Mouse (Mus musculus): ENCODE measurements at regions not wholly inside any gene's neighbourhood (a gene's known extent, or its start where the extent isn't known, plus 50 kb on each side); places are given as distances from the start of the nearest gene placed in this dataset.
A peak's percentile ranks its signal among the peaks of the same experiment; 100 is the strongest.

GRCm38 (mm10) chr13:106510435-106510834 lies 426.3 kb downstream of the Ipo11 start:
- no peak overlapping the region for H3K9ac ChIP-seq (ENCODE audit: low read length)
- no peaks in the 10 kb centered on the region for H3K27me3 ChIP-seq (ENCODE audit: control insufficient read depth, insufficient read depth, low read length)
- no peaks in the 10 kb centered on the region for H3K36me3 ChIP-seq (ENCODE audit: control insufficient read depth, insufficient read depth, low read length)
- H3K27ac ChIP-seq (ENCODE audit: low read depth, low read length): no peak overlapping the region
- no peak overlapping the region for H3K4me2 ChIP-seq (ENCODE audit: low read depth, low read length, severe bottlenecking)
- DNase-seq (ENCODE audit: low spot score) (no peak), ATAC-seq (replicated peaks; ENCODE audit: low FRiP score) (no peak)
- WGBS: 71% methylated on average over 6 of the region's 6 CpGs
- H3K4me3 ChIP-seq (ENCODE audit: low read depth, low read length): no peak overlapping the region
- no peaks in the 10 kb centered on the region for H3K4me1 ChIP-seq (replicated peaks; ENCODE audit: control insufficient read depth, insufficient read depth, low read length)
- no peaks in the 10 kb centered on the region for H3K9me3 ChIP-seq (ENCODE audit: control insufficient read depth, low read length)

- Histone ChIP-seq H3K4me2 (ENCODE audit: low read depth, low read length, severe bottlenecking) (no peak overlapping the region), H3K36me3 (ENCODE audit: control insufficient read depth, insufficient read depth, low read length) (no peaks in the 10 kb centered on the region), H3K4me1 (replicated peaks; ENCODE audit: control insufficient read depth, insufficient read depth, low read length) (no peaks in the 10 kb centered on the region), H3K27ac (ENCODE audit: low read depth, low read length) (no peak overlapping the region), H3K4me3 (ENCODE audit: low read depth, low read length) (no peak overlapping the region), H3K27me3 (ENCODE audit: control insufficient read depth, insufficient read depth, low read length) (no peaks in the 10 kb centered on the region), H3K9me3 (ENCODE audit: control insufficient read depth, low read length) (no peaks in the 10 kb centered on the region), H3K9ac (ENCODE audit: low read length) (no peak overlapping the region)
- no peak for DNase-seq (ENCODE audit: low spot score)
- 88% methylated on average over 6 of the region's 6 CpGs for WGBS
- no peak for ATAC-seq (replicated peaks; ENCODE audit: low FRiP score)
Observed at GRCm38 (mm10) chr13:106501273-106501672, 435.5 kb downstream of the Ipo11 start.

GRCm38 (mm10) chr13:106471264-106471663 lies 465.5 kb downstream of the Ipo11 start:
- no peak overlapping the region for H3K27ac ChIP-seq (ENCODE audit: low read depth, low read length)
- no peaks in the 10 kb centered on the region for H3K4me1 ChIP-seq (replicated peaks; ENCODE audit: control insufficient read depth, insufficient read depth, low read length)
- no peak for DNase-seq (ENCODE audit: low spot score)
- 81% methylated on average over 4 of the region's 4 CpGs for WGBS
- H3K4me3 ChIP-seq (ENCODE audit: low read depth, low read length): no peak overlapping the region
- H3K9me3 ChIP-seq (ENCODE audit: control insufficient read depth, low read length): no peaks in the 10 kb centered on the region
- no peak overlapping the region for H3K9ac ChIP-seq (ENCODE audit: low read length)
- H3K27me3 ChIP-seq (ENCODE audit: control insufficient read depth, insufficient read depth, low read length): no peaks in the 10 kb centered on the region
- no peak for ATAC-seq (replicated peaks; ENCODE audit: low FRiP score)
- H3K36me3 ChIP-seq (ENCODE audit: control insufficient read depth, insufficient read depth, low read length): no peaks in the 10 kb centered on the region
- no peak overlapping the region for H3K4me2 ChIP-seq (ENCODE audit: low read depth, low read length, severe bottlenecking)

DNA sequence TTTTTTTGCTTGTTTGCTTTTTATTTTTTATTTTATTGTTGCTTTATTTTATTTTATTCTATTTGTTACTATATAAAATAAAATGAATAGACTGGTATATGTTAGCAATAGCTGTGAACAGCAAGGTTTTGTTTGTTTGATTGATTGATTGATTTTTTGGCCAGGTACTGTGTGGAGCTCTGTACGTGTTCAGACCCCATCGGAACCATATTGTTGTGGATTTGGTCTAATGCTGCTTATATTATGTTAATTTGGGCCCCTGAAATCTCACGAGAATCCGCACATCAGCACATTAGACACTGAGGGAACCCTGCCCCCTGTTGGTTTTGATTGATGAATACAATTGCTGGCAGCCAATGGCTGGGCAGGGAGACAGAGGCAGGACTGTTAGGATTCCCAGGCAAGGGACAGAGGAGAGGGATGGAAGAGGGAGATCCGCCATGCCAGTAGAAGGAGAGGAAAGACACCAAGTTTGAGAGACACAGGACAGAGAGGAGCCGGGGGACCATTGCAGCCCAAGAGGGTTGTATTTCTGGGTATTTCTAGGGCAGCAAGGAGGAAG lies 482.3 kb downstream of the Ipo11 start:
- WGBS: 77% methylated on average over 6 of the region's 6 CpGs

GRCm38 (mm10) chr13:106432165-106432564 lies 504.6 kb downstream of the Ipo11 start:
- Histone ChIP-seq H3K27me3 (ENCODE audit: control insufficient read depth, insufficient read depth, low read length) (no peaks in the 10 kb centered on the region), H3K4me1 (replicated peaks; ENCODE audit: control insufficient read depth, insufficient read depth, low read length) (no peaks in the 10 kb centered on the region), H3K9me3 (ENCODE audit: control insufficient read depth, low read length) (no peaks in the 10 kb centered on the region), H3K36me3 (ENCODE audit: control insufficient read depth, insufficient read depth, low read length) (no peaks in the 10 kb centered on the region), H3K4me2 (ENCODE audit: low read depth, low read length, severe bottlenecking) (no peak overlapping the region), H3K27ac (ENCODE audit: low read depth, low read length) (no peak overlapping the region), H3K9ac (ENCODE audit: low read length) (no peak overlapping the region), H3K4me3 (ENCODE audit: low read depth, low read length) (no peak overlapping the region)
- 63% methylated on average over 3 of the region's 3 CpGs for WGBS
- no peak for ATAC-seq (replicated peaks; ENCODE audit: low FRiP score)
- no peak for DNase-seq (ENCODE audit: low spot score)

More for the DNA sequence above, 482.3 kb downstream of the Ipo11 start:
- Histone ChIP-seq H3K9ac (ENCODE audit: low read length) (no peak overlapping the region), H3K27ac (ENCODE audit: low read depth, low read length) (no peak overlapping the region), H3K4me2 (ENCODE audit: low read depth, low read length, severe bottlenecking) (no peak overlapping the region), H3K9me3 (ENCODE audit: control insufficient read depth, low read length) (no peaks in the 10 kb centered on the region), H3K36me3 (ENCODE audit: control insufficient read depth, insufficient read depth, low read length) (no peaks in the 10 kb centered on the region), H3K27me3 (ENCODE audit: control insufficient read depth, insufficient read depth, low read length) (no peaks in the 10 kb centered on the region), H3K4me1 (replicated peaks; ENCODE audit: control insufficient read depth, insufficient read depth, low read length) (no peaks in the 10 kb centered on the region), H3K4me3 (ENCODE audit: low read depth, low read length) (no peak overlapping the region)
- DNase-seq (ENCODE audit: low spot score) (no peak), ATAC-seq (replicated peaks; ENCODE audit: low FRiP score) (peak; percentile 61; the same call in 1 of the 2 replicates)

DNA sequence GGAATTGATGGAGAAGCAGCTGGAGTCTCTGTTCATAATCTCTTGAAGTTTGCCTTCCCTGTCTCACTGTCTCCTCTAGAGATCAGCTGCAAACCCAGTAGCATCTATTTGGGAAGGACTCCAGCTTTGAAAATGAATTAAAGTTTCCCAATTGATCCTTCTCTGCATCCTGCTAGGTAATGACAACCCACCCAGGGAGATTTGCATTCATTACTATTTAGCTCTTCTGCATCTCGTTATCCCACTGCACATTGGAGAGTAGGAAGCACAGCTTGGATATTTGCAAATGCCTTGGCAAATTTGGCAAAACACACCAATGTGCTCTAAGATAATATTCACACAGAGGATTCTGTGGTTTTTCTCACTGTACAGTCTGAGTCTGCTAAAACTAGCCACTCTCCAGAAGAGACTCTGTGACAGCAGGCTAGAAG lies 530.1 kb downstream of the Ipo11 start:
- no peak overlapping the region for H3K27ac ChIP-seq (ENCODE audit: low read depth, low read length)
- no peak overlapping the region for H3K4me3 ChIP-seq (ENCODE audit: low read depth, low read length)
- no peaks in the 10 kb centered on the region for H3K9me3 ChIP-seq (ENCODE audit: control insufficient read depth, low read length)
- no peaks in the 10 kb centered on the region for H3K36me3 ChIP-seq (ENCODE audit: control insufficient read depth, insufficient read depth, low read length)
- WGBS: 9% methylated on average over 1 of the region's 1 CpGs
- H3K9ac ChIP-seq (ENCODE audit: low read length): no peak overlapping the region
- DNase-seq (ENCODE audit: low spot score) (no peak), ATAC-seq (replicated peaks; ENCODE audit: low FRiP score) (no peak)
- H3K4me2 ChIP-seq (ENCODE audit: low read depth, low read length, severe bottlenecking): no peak overlapping the region
- H3K27me3 ChIP-seq (ENCODE audit: control insufficient read depth, insufficient read depth, low read length): no peaks in the 10 kb centered on the region
- no peaks in the 10 kb centered on the region for H3K4me1 ChIP-seq (replicated peaks; ENCODE audit: control insufficient read depth, insufficient read depth, low read length)

GRCm38 (mm10) chr13:106392642-106393041 lies 544.1 kb downstream of the Ipo11 start:
- no peaks in the 10 kb centered on the region for H3K27me3 ChIP-seq (ENCODE audit: control insufficient read depth, insufficient read depth, low read length)

GRCm38 (mm10) chr13:106388634-106389033 lies 548.1 kb downstream of the Ipo11 start:
- H3K9me3 ChIP-seq (ENCODE audit: control insufficient read depth, low read length): no peaks in the 10 kb centered on the region
- H3K27me3 ChIP-seq (ENCODE audit: control insufficient read depth, insufficient read depth, low read length): no peaks in the 10 kb centered on the region
- DNase-seq (ENCODE audit: low spot score): no peak
- H3K4me1 ChIP-seq (replicated peaks; ENCODE audit: control insufficient read depth, insufficient read depth, low read length): no peaks in the 10 kb centered on the region
- WGBS: 84% methylated on average over 4 of the region's 4 CpGs
- H3K4me3 ChIP-seq (ENCODE audit: low read depth, low read length): no peak overlapping the region
- no peak overlapping the region for H3K4me2 ChIP-seq (ENCODE audit: low read depth, low read length, severe bottlenecking)
- no peaks in the 10 kb centered on the region for H3K36me3 ChIP-seq (ENCODE audit: control insufficient read depth, insufficient read depth, low read length)
- H3K27ac ChIP-seq (ENCODE audit: low read depth, low read length): no peak overlapping the region
- ATAC-seq (replicated peaks; ENCODE audit: low FRiP score): no peak
- H3K9ac ChIP-seq (ENCODE audit: low read length): no peak overlapping the region

More at GRCm38 (mm10) chr13:106392642-106393041, 544.1 kb downstream of the Ipo11 start:
- H3K36me3 ChIP-seq (ENCODE audit: control insufficient read depth, insufficient read depth, low read length): no peaks in the 10 kb centered on the region
- WGBS: 74% methylated on average over 8 of the region's 8 CpGs
- no peaks in the 10 kb centered on the region for H3K4me1 ChIP-seq (replicated peaks; ENCODE audit: control insufficient read depth, insufficient read depth, low read length)
- H3K27ac ChIP-seq (ENCODE audit: low read depth, low read length): no peak overlapping the region
- H3K4me3 ChIP-seq (ENCODE audit: low read depth, low read length): no peak overlapping the region
- DNase-seq (ENCODE audit: low spot score): no peak
- ATAC-seq (replicated peaks; ENCODE audit: low FRiP score): no peak
- no peaks in the 10 kb centered on the region for H3K9me3 ChIP-seq (ENCODE audit: control insufficient read depth, low read length)
- H3K9ac ChIP-seq (ENCODE audit: low read length): no peak overlapping the region
- no peak overlapping the region for H3K4me2 ChIP-seq (ENCODE audit: low read depth, low read length, severe bottlenecking)

GRCm38 (mm10) chr13:106367589-106367988 lies 569.2 kb downstream of the Ipo11 start:
- H3K27me3 ChIP-seq (ENCODE audit: control insufficient read depth, insufficient read depth, low read length): no peaks in the 10 kb centered on the region
- ATAC-seq (replicated peaks; ENCODE audit: low FRiP score) (no peak), DNase-seq (ENCODE audit: low spot score) (peak; percentile 50)
- 86% methylated on average over 7 of the region's 7 CpGs for WGBS
- no peak overlapping the region for H3K4me3 ChIP-seq (ENCODE audit: low read depth, low read length)
- no peak overlapping the region for H3K9ac ChIP-seq (ENCODE audit: low read length)
- no peak overlapping the region for H3K4me2 ChIP-seq (ENCODE audit: low read depth, low read length, severe bottlenecking)
- H3K9me3 ChIP-seq (ENCODE audit: control insufficient read depth, low read length): no peaks in the 10 kb centered on the region
- no peaks in the 10 kb centered on the region for H3K4me1 ChIP-seq (replicated peaks; ENCODE audit: control insufficient read depth, insufficient read depth, low read length)
- no peak overlapping the region for H3K27ac ChIP-seq (ENCODE audit: low read depth, low read length)
- H3K36me3 ChIP-seq (ENCODE audit: control insufficient read depth, insufficient read depth, low read length): no peaks in the 10 kb centered on the region
